Mouse (Mus musculus) liver, embryonic 15.5 days (tissue): ENCODE data around the gene Sla2. TPM values are rescaled to one million over a fixed set of nuclear protein-coding genes. Genes with fewer than 3 reads are reported as not detected.
A peak's percentile ranks its signal among the peaks of the same experiment; 100 is the strongest.
"Not testable (repeated sequence)": the region's sequence is repeated elsewhere in the genome, so short reads cannot be mapped to it uniquely, and the experiment has no call there.

Source experiments
- ATAC-seq: fragments of 200-750 bp; cut with Nextera tagmentation; 2 replicates; pipeline ENCODE4 v1.8.0; 2017; ENCODE audit warnings: moderate number of reproducible peaks, mild to moderate bottlenecking, moderate library complexity; ENCODE audit not compliant: insufficient read depth
- H3K27ac ChIP-seq: fragments of 300-500 bp; sonication (generic); replicated peaks from 2 replicates; pipeline ENCODE4 v1.5.1; 2015; ENCODE audit warnings: mild to moderate bottlenecking, inconsistent platforms
- H3K27me3 ChIP-seq: fragments of 300-500 bp; sonication (generic); 2 replicates; pipeline ENCODE4 v1.6.1; 2015; ENCODE audit warnings: mild to moderate bottlenecking, inconsistent platforms
- H3K36me3 ChIP-seq: fragments of 300-500 bp; sonication (generic); replicated peaks from 2 replicates; pipeline ENCODE4 v1.6.1; 2015; ENCODE audit warnings: moderate library complexity, mild to moderate bottlenecking, inconsistent platforms
- H3K4me1 ChIP-seq: fragments of 300-500 bp; sonication (generic); replicated peaks from 2 replicates; pipeline ENCODE4 v1.6.1; 2015; ENCODE audit warnings: inconsistent platforms
- H3K4me2 ChIP-seq: fragments of 300-500 bp; sonication (generic); 2 replicates; pipeline ENCODE4 v1.6.1; 2015; ENCODE audit warnings: moderate library complexity, mild to moderate bottlenecking, inconsistent platforms
- H3K4me3 ChIP-seq: fragments of 300-500 bp; sonication (generic); replicated peaks from 2 replicates; pipeline ENCODE4 v1.5.1; 2015; ENCODE audit warnings: mild to moderate bottlenecking, inconsistent platforms
- H3K9ac ChIP-seq: fragments of 300-500 bp; sonication (generic); 2 replicates; pipeline ENCODE4 v1.6.1; 2015; ENCODE audit warnings: moderate library complexity, mild to moderate bottlenecking, inconsistent platforms
- H3K9me3 ChIP-seq: fragments of 300-500 bp; sonication (generic); replicated peaks from 2 replicates; pipeline ENCODE4 v1.6.1; 2016; ENCODE audit warnings: inconsistent platforms
- WGBS: fragments of 180-500 bp; shearing (Covaris S2); methylation state at CpG from one replicate; pipeline ENCODE4 v1.1.7; 2015; ENCODE audit warnings: mixed read lengths; ENCODE audit not compliant: insufficient replicate concordance; 5-methylcytosine and 5-hydroxymethylcytosine counted together
- polyA plus RNA-seq: library from polyadenylated mRNA; unstranded; fragments of >200 nt; fragmentation: Nextera tagmentation; extraction: Ambion mirVana; gene quantifications from 2 replicates; pipeline ENCODE4 v1.2.1, GENCODE M21; 2015

The Sla2 gene
- polyA plus RNA-seq, 1 experiment from 2014 or later: 2.1 TPM

GRCm38 (mm10) chr2:156923057-156923456 is 36.1 kb upstream of the Sla2 start:
- Histone ChIP-seq H3K27ac (peak overlapping the region; percentile 77), H3K9me3 (no peaks in the 10 kb centered on the region), H3K4me3 (no peak overlapping the region), H3K36me3 (peaks cover 19% of the 10 kb centered on the region), H3K27me3 (0 out of 2 replicates have a peak, but pooled peaks cover 4% of the 10 kb centered on the region), H3K4me1 (peaks cover 60% of the 10 kb centered on the region), H3K9ac (0 out of 2 replicates have a peak overlapping the region, but pooled peaks have one; percentile 20), H3K4me2 (no peak overlapping the region)
- ATAC-seq: no peak
- 80% methylated on average over 5 of the region's 5 CpGs for WGBS

- Histone ChIP-seq H3K9ac (no peak overlapping the region), H3K36me3 (no peaks in the 10 kb centered on the region), H3K4me2 (no peak overlapping the region), H3K27ac (no peak overlapping the region), H3K4me3 (no peak overlapping the region), H3K4me1 (peaks cover 34% of the 10 kb centered on the region), H3K27me3 (peaks cover 11% of the 10 kb centered on the region; the same call in 1 of the 2 replicates), H3K9me3 (no peaks in the 10 kb centered on the region)
- WGBS: 37% methylated on average over 2 of the region's 2 CpGs
- no peak for ATAC-seq
Observed at GRCm38 (mm10) chr2:156919796-156920195, 32.8 kb upstream of the Sla2 start.

GRCm38 (mm10) chr2:156919191-156919590 is 32.2 kb upstream of the Sla2 start:
- 57% methylated on average over 11 of the region's 11 CpGs for WGBS
- H3K4me3 ChIP-seq, H3K27ac ChIP-seq, H3K9me3 ChIP-seq, ATAC-seq, H3K36me3 ChIP-seq, H3K4me2 ChIP-seq, H3K9ac ChIP-seq: not testable (repeated sequence)
- H3K4me1 ChIP-seq: peaks cover 28% of the 10 kb centered on the region
- H3K27me3 ChIP-seq: peaks cover 11% of the 10 kb centered on the region; the same call in 1 of the 2 replicates

- 12% methylated on average over 4 of the region's 4 CpGs for WGBS
- no peaks in the 10 kb centered on the region for H3K36me3 ChIP-seq
- H3K4me1 ChIP-seq: peaks cover 23% of the 10 kb centered on the region
Observed at GRCm38 (mm10) chr2:156918562-156918961, 31.6 kb upstream of the Sla2 start.

GRCm38 (mm10) chr2:156916419-156917125 is 29.6 kb upstream of the Sla2 start:
- ATAC-seq: no peak
- WGBS: 76% methylated on average over 3 of the region's 3 CpGs
- no peak overlapping the region for H3K27ac ChIP-seq
- H3K4me1 ChIP-seq: peaks cover 13% of the 10 kb centered on the region
- no peak overlapping the region for H3K4me3 ChIP-seq
- H3K27me3 ChIP-seq: peaks cover 11% of the 10 kb centered on the region; the same call in 1 of the 2 replicates
- H3K9ac ChIP-seq: no peak overlapping the region
- H3K4me2 ChIP-seq: no peak overlapping the region
- H3K36me3 ChIP-seq: no peaks in the 10 kb centered on the region
- H3K9me3 ChIP-seq: no peaks in the 10 kb centered on the region

More at GRCm38 (mm10) chr2:156918562-156918961, 31.6 kb upstream of the Sla2 start:
- Histone ChIP-seq H3K27me3 (peaks cover 11% of the 10 kb centered on the region; the same call in 1 of the 2 replicates), H3K9me3 (no peaks in the 10 kb centered on the region), H3K9ac (no peak overlapping the region), H3K4me2 (no peak overlapping the region), H3K27ac (no peak overlapping the region), H3K4me3 (no peak overlapping the region)
- no peak for ATAC-seq

- H3K9me3 ChIP-seq: no peaks in the 10 kb centered on the region
- no peak for ATAC-seq
- H3K27me3 ChIP-seq: peaks cover 11% of the 10 kb centered on the region; the same call in 1 of the 2 replicates
Observed at GRCm38 (mm10) chr2:156915559-156915958, 28.6 kb upstream of the Sla2 start.

GRCm38 (mm10) chr2:156913191-156913590 is 26.2 kb upstream of the Sla2 start:
- no peak for ATAC-seq
- Histone ChIP-seq H3K36me3 (no peaks in the 10 kb centered on the region), H3K4me3 (no peak overlapping the region), H3K4me2 (no peak overlapping the region), H3K27ac (no peak overlapping the region), H3K27me3 (peaks cover 8% of the 10 kb centered on the region; the same call in 1 of the 2 replicates), H3K9me3 (no peaks in the 10 kb centered on the region), H3K9ac (no peak overlapping the region), H3K4me1 (peaks cover 6% of the 10 kb centered on the region; the same call in 1 of the 2 replicates)
- WGBS: 62% methylated on average over 5 of the region's 5 CpGs

More at GRCm38 (mm10) chr2:156915559-156915958, 28.6 kb upstream of the Sla2 start:
- no peak overlapping the region for H3K4me2 ChIP-seq
- 50% methylated on average over 3 of the region's 3 CpGs for WGBS
- peaks cover 13% of the 10 kb centered on the region for H3K4me1 ChIP-seq
- no peak overlapping the region for H3K27ac ChIP-seq
- H3K4me3 ChIP-seq: no peak overlapping the region
- no peaks in the 10 kb centered on the region for H3K36me3 ChIP-seq
- H3K9ac ChIP-seq: no peak overlapping the region

- 42% methylated on average over 4 of the region's 4 CpGs for WGBS
Observed at GRCm38 (mm10) chr2:156905931-156906330, 18.9 kb upstream of the Sla2 start.

GRCm38 (mm10) chr2:156904976-156905717 is 18.2 kb upstream of the Sla2 start:
- WGBS: 39% methylated on average over 6 of the region's 6 CpGs
- no peak for ATAC-seq

More at GRCm38 (mm10) chr2:156905931-156906330, 18.9 kb upstream of the Sla2 start:
- not testable (repeated sequence) for H3K36me3 ChIP-seq, ATAC-seq, H3K9ac ChIP-seq, H3K4me1 ChIP-seq, H3K27ac ChIP-seq, H3K4me3 ChIP-seq, H3K4me2 ChIP-seq, H3K9me3 ChIP-seq, H3K27me3 ChIP-seq

GRCm38 (mm10) chr2:156903367-156903766 is 16.4 kb upstream of the Sla2 start:
- Histone ChIP-seq H3K4me2 (no peak overlapping the region), H3K36me3 (no peaks in the 10 kb centered on the region), H3K4me3 (no peak overlapping the region), H3K27me3 (no peaks in the 10 kb centered on the region), H3K9ac (no peak overlapping the region), H3K9me3 (no peaks in the 10 kb centered on the region), H3K27ac (no peak overlapping the region), H3K4me1 (peaks cover 13% of the 10 kb centered on the region)
- ATAC-seq: no peak
- 26% methylated on average over 2 of the region's 2 CpGs for WGBS

More at GRCm38 (mm10) chr2:156904976-156905717, 18.2 kb upstream of the Sla2 start:
- no peaks in the 10 kb centered on the region for H3K9me3 ChIP-seq
- no peaks in the 10 kb centered on the region for H3K4me1 ChIP-seq
- no peaks in the 10 kb centered on the region for H3K36me3 ChIP-seq
- H3K4me3 ChIP-seq: no peak overlapping the region
- no peak overlapping the region for H3K4me2 ChIP-seq
- H3K27me3 ChIP-seq: no peaks in the 10 kb centered on the region
- H3K9ac ChIP-seq: no peak overlapping the region
- no peak overlapping the region for H3K27ac ChIP-seq

- H3K4me3 ChIP-seq, H3K27ac ChIP-seq, H3K9ac ChIP-seq, H3K9me3 ChIP-seq, ATAC-seq, H3K4me2 ChIP-seq, H3K36me3 ChIP-seq, H3K27me3 ChIP-seq: not testable (repeated sequence)
- 69% methylated on average over 4 of the region's 4 CpGs for WGBS
- H3K4me1 ChIP-seq: peaks cover 22% of the 10 kb centered on the region
Observed at GRCm38 (mm10) chr2:156902411-156902810, 15.4 kb upstream of the Sla2 start.
